Mouse (Mus musculus): Measurements from ENCODE around the gene Ms4a13. TPM values are rescaled to one million over a fixed set of nuclear protein-coding genes. Genes with fewer than 3 reads are reported as not detected.

Ms4a13 gene
- polyA plus RNA-seq (2012; ENCODE audit: insufficient read depth, low replicate concordance) = not detected in 2 replicates

DNA sequence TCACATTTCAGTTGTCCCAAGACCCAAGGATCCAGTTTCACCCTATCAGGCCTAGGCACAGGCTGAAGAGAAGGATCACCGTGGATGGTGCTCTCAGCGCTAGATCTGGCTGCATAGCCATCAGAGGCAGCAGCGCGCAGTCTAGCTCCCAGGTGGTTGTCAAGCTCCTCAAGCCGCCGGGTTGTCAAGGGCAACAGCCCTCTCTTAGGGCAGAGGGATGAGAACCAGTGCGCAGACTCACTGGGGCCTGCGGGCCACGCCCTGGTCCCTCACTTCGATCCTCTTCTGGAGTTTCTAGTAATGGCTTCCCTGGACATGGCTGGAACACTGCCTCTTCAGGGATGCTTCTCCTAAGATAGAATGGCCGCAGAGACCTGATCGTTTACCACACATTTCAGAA lies at the start of gene Ms4a13:
Gene Ms4a13, minus strand, starts transcription at position 192 of the 400 bp plus-strand sequence.
- Histone ChIP-seq H3K4me1 (peaks cover 3% of the 10 kb centered on the region; the same call in 1 of the 2 replicates), H3K9me3 (no peaks in the 10 kb centered on the region), H3K27me3 (replicated peaks) (no peaks in the 10 kb centered on the region), H3K36me3 (replicated peaks; ENCODE audit: low read length) (no peaks in the 10 kb centered on the region), H3K4me3 (replicated peaks) (no peak within 1 kb of the TSS)
- no peak for TF ChIP-seq FLI1 (IDR thresholded peaks at IDR 0.05; ENCODE audit: low read length)
- TF ChIP-seq GATA1 (IDR thresholded peaks at IDR 0.05; ENCODE audit: borderline replicate concordance, low read length) = no peak

DNA sequence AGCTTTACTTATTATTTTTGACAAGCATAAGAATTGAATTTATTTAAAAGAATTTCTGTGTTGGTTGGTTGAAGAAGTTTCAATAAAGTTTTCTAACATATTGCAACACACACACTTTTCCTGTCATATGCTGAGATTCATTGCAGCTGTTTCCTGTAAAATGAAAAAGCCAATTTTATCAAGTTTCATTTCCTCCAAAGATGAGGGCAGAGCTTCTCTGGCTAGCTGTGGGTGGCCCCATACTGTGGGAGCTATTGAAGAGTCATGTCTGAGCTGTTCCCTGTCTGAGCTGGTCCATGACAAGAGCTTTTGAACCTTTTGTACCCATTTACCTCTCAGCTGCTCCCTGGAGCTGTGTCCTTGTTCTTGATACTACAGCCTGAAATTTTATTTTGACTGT lies 47.7 kb upstream of the Ms4a13 start:
- Histone ChIP-seq H3K4me3 (replicated peaks) (no peak overlapping the region), H3K4me1 (no peaks in the 10 kb centered on the region)
- no peak for TF ChIP-seq FLI1 (IDR thresholded peaks at IDR 0.05; ENCODE audit: low read length)
- TF ChIP-seq GATA1 (IDR thresholded peaks at IDR 0.05; ENCODE audit: borderline replicate concordance, low read length) = no peak

DNA sequence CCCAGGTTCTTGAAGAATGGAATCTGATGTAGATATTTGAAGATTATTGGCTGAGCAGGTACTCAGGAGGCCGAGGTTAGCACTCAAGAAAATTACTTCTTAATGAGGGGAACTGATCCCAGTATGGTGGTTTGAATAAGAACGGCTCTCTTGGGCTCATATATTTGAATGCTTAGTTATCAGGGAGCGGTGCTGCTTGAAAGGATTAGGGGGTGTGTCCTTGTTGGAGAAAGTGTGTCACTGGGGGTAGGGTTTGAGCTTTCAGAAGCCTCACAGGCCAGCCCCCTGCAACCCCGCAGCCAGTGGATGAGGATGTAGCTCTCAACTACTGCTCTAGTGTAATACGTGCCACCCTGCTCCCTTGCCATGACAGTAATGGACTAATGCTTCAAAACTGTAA lies 46.0 kb upstream of the Ms4a13 start:
- TF ChIP-seq FLI1 (IDR thresholded peaks at IDR 0.05; ENCODE audit: low read length) = no peak
- no peak for TF ChIP-seq GATA1 (IDR thresholded peaks at IDR 0.05; ENCODE audit: borderline replicate concordance, low read length)
- Histone ChIP-seq H3K4me3 (replicated peaks) (no peak overlapping the region), H3K27me3 (replicated peaks) (no peaks in the 10 kb centered on the region), H3K9me3 (no peaks in the 10 kb centered on the region), H3K4me1 (no peaks in the 10 kb centered on the region), H3K36me3 (replicated peaks; ENCODE audit: low read length) (no peaks in the 10 kb centered on the region)

More for the DNA sequence above, 47.7 kb upstream of the Ms4a13 start:
- Histone ChIP-seq H3K36me3 (replicated peaks; ENCODE audit: low read length) (no peaks in the 10 kb centered on the region), H3K27me3 (replicated peaks) (no peaks in the 10 kb centered on the region), H3K9me3 (no peaks in the 10 kb centered on the region)

DNA sequence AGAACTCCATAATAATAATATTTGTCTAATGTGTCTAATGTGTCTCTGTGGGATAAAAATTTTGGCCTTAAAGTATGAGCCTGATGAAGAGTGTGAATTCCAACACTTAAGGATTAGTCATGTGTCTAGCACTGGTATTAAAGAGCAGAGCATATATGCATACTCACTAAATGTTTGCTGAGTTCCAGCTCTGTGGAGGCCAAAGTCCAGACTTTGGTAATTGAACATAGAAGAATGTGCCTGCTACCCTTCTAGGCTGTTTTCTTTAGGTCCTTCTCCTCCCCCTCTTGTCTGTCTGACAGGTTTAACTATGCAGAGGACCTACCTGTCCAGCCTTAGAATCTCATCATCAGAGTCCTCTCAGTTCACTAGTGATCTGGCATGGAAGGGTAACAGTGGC lies 39.3 kb upstream of the Ms4a13 start:
- no peak for TF ChIP-seq GATA1 (IDR thresholded peaks at IDR 0.05; ENCODE audit: borderline replicate concordance, low read length)
- TF ChIP-seq FLI1 (IDR thresholded peaks at IDR 0.05; ENCODE audit: low read length) = no peak

DNA sequence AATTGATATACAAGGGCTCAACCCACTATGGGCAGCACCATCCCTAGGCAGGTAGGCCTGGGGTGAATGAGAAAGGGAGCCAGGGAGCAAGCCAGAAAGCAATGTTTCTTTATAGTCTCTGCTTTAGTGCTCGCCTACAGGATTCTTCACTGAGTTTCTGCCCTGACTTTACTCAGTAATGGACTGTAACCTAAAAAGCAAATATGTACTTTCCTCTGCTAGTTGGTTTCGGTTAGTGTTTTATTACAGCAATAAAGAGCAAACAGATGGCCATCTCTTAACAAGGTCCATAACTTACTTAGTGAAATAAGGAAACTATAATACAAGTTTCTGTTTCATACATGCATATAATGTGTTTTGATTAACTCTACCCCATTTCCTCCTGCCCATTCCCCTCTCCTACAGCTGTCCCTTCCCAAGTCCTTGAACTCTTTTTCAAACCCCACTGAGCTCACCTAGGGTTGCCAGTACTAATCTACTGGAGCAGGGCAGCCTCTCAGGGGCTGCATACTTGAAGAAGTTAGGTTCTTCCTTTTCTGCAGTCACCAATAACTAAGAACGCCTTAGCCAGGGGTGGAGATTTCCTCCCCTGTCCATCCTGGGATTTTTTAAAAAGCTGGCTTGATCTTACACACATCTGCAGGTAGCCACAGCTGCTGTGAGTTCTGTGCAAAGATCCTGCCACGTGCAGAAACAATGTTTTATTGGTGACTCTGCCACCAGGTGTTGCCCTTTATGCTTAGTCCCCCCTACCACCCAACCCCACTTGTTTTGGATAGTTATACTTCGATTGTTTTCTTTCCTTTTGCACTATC lies 38.6 kb upstream of the Ms4a13 start:
- Histone ChIP-seq H3K9me3 (no peaks in the 10 kb centered on the region), H3K4me1 (no peaks in the 10 kb centered on the region), H3K36me3 (replicated peaks; ENCODE audit: low read length) (no peaks in the 10 kb centered on the region), H3K4me3 (replicated peaks) (no peak overlapping the region), H3K27me3 (replicated peaks) (no peaks in the 10 kb centered on the region)
- no peak for TF ChIP-seq GATA1 (IDR thresholded peaks at IDR 0.05; ENCODE audit: borderline replicate concordance, low read length)
- TF ChIP-seq FLI1 (IDR thresholded peaks at IDR 0.05; ENCODE audit: low read length) = no peak

More for the DNA sequence above, 39.3 kb upstream of the Ms4a13 start:
- Histone ChIP-seq H3K9me3 (no peaks in the 10 kb centered on the region), H3K36me3 (replicated peaks; ENCODE audit: low read length) (no peaks in the 10 kb centered on the region), H3K4me1 (no peaks in the 10 kb centered on the region), H3K4me3 (replicated peaks) (no peak overlapping the region), H3K27me3 (replicated peaks) (no peaks in the 10 kb centered on the region)

DNA sequence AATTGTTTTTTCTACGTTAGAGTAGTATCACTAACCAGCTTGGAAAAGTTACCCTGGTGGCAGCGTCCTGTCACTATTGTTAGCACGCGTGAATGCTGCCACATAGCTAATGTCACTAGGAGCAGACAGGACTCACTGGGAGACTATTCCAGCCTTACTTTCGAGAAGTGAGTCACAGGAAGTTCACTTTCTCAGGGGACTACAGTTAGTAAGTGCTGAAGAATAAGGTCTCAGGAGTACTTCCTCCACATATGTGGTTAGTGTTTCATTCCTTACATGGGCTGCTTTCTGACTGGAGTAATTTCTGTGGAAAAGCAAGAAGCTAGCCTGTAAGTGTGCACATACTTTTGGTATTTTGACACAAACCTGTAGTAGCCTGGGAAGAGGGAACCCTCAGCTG lies 37.7 kb upstream of the Ms4a13 start:
- H3K4me3 ChIP-seq (replicated peaks) = no peak overlapping the region
- H3K36me3 ChIP-seq (replicated peaks; ENCODE audit: low read length) = no peaks in the 10 kb centered on the region
- H3K4me1 ChIP-seq = no peaks in the 10 kb centered on the region
- TF ChIP-seq GATA1 (IDR thresholded peaks at IDR 0.05; ENCODE audit: borderline replicate concordance, low read length) (no peak), FLI1 (IDR thresholded peaks at IDR 0.05; ENCODE audit: low read length) (no peak)
- H3K9me3 ChIP-seq = no peaks in the 10 kb centered on the region
- no peaks in the 10 kb centered on the region for H3K27me3 ChIP-seq (replicated peaks)

DNA sequence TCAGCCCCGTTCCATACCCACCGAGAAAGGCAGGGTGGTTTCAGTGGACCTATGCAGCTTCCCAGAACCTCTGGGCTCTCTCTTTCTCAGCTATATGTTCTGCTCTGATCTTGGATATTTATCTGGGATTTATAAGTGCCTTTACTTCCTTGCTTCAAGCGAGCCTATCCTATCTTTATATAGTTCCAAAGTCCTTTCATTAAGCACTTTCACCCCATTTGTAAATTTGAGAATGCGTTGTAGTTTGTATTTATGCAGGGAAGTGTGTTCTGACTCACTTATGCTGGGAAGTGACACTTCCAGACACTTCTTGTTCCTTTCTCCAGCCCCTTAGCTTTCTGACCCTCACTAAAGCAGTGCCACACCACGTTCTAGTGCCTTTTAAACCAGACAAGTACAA lies 35.8 kb upstream of the Ms4a13 start, which contains the start of gene Ms4a12:
Gene Ms4a12, minus strand, starts transcription at position 101 of the 400 bp plus-strand sequence.
- no peak for TF ChIP-seq FLI1 (IDR thresholded peaks at IDR 0.05; ENCODE audit: low read length)
- TF ChIP-seq GATA1 (IDR thresholded peaks at IDR 0.05; ENCODE audit: borderline replicate concordance, low read length) = no peak
- Histone ChIP-seq H3K27me3 (replicated peaks) (no peaks in the 10 kb centered on the region), H3K4me1 (no peaks in the 10 kb centered on the region), H3K36me3 (replicated peaks; ENCODE audit: low read length) (no peaks in the 10 kb centered on the region), H3K9me3 (no peaks in the 10 kb centered on the region), H3K4me3 (replicated peaks) (no peak within 1 kb of the TSS)

DNA sequence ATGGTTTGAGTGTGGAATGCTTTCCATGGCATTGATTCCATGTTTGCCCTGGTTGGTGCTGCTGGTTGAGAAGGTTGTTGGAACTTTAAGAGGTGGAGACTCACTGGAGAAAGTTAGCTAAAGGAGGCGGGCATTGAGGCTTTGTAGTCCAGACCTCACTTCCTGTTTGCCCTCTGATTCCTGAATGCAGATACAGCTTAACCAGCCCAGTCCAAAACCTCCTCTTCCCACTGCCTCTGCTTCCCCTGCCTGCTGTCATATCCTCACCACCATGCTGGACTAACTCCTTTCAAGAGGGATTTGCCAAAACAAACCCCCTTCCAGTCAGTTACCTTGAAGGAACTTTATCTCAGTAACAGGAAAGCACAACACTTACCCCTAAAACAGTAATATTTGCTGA lies 4.0 kb downstream of the Ms4a13 start:
- no peak for TF ChIP-seq GATA1 (IDR thresholded peaks at IDR 0.05; ENCODE audit: borderline replicate concordance, low read length)
- no peak for TF ChIP-seq FLI1 (IDR thresholded peaks at IDR 0.05; ENCODE audit: low read length)
- Histone ChIP-seq H3K4me1 (peaks cover 3% of the 10 kb centered on the region; the same call in 1 of the 2 replicates), H3K27me3 (replicated peaks) (no peaks in the 10 kb centered on the region), H3K4me3 (replicated peaks) (no peak overlapping the region), H3K36me3 (replicated peaks; ENCODE audit: low read length) (no peaks in the 10 kb centered on the region), H3K9me3 (no peaks in the 10 kb centered on the region)

DNA sequence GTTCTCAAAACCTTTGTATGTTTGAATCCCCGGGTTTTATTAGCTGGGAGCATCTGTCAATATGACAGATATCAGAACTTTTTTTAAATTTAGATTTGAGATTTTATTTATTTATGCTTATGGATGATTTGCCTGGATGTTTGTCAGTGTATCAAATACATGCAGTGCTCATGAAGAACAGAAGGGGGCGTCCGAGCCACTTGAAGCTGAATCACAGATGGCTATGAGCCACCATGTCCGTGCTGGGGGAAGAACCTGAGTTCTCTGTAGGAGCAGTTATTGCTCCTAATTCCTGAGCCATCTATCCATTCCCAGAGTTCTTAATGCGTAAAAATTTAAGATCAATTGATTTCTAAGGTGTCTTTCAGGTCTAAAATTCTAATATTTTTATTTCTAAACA lies 12.4 kb downstream of the Ms4a13 start:
- Histone ChIP-seq H3K36me3 (replicated peaks; ENCODE audit: low read length) (no peaks in the 10 kb centered on the region), H3K4me3 (replicated peaks) (no peak overlapping the region), H3K27me3 (replicated peaks) (no peaks in the 10 kb centered on the region), H3K9me3 (no peaks in the 10 kb centered on the region), H3K4me1 (no peaks in the 10 kb centered on the region)
- TF ChIP-seq FLI1 (IDR thresholded peaks at IDR 0.05; ENCODE audit: low read length) = no peak
- TF ChIP-seq GATA1 (IDR thresholded peaks at IDR 0.05; ENCODE audit: borderline replicate concordance, low read length) = no peak

DNA sequence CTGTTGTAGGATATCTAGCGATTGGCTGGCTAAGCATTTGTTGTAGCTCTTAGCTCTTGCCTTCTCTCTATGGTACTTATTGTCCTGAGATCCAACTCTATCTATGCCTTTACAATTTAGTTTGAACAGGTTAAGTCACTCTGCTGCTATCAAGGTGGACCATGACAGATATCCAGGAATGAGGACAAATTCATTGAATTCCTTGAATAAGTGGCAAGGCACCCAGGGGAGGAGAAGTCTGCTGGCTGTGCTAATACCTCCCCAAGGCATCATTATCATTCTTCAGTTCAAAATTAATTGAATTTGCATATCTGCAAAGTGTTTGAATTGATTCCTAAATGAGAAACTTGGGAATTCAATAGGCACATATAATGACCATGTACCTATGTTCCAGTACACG lies 19.1 kb downstream of the Ms4a13 start:
- TF ChIP-seq GATA1 (IDR thresholded peaks at IDR 0.05; ENCODE audit: borderline replicate concordance, low read length) = no peak
- no peak for TF ChIP-seq FLI1 (IDR thresholded peaks at IDR 0.05; ENCODE audit: low read length)
- H3K4me3 ChIP-seq (replicated peaks) = no peak overlapping the region
- no peaks in the 10 kb centered on the region for H3K36me3 ChIP-seq (replicated peaks; ENCODE audit: low read length)
- H3K9me3 ChIP-seq = no peaks in the 10 kb centered on the region
- no peaks in the 10 kb centered on the region for H3K4me1 ChIP-seq
- no peaks in the 10 kb centered on the region for H3K27me3 ChIP-seq (replicated peaks)
